Mouse (Mus musculus): ENCODE results near the gene Slc5a10. TPM values are rescaled to one million over a fixed set of nuclear protein-coding genes. Genes with fewer than 3 reads are reported as not detected.

The Slc5a10 gene
- polyA plus RNA-seq, 1 experiment from 2014 or later: 0.14 TPM

DNA sequence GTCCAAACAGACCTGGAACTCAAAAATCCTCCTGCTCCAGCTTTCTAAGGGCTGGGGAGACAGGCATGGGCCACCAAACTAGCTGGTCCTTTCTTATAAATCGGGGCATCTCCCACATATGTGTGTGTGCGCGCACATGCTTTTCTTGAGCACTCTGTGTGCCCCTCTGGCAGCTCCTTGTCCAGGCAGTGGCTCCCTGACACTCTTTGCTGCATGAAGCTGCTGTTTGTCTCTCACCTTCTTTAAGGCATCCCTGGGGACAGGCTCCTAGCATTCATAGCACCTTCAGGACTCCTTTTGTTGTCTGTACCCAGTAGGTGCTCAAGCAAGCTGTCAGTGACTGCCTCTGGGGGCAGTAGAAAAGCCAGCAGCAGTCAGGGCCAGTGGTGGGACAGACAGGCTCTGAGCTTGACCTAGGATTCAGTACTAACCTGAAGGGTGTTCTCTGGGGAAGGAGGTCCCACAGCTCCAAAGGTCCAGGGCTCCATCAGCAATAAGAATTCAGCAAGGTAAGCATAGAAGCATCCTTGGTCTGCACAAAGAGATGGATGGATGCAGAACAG, 62.2 kb downstream of the Slc5a10 start:
- Histone ChIP-seq H3K27ac (no peak overlapping the region), H3K4me2 (no peak overlapping the region)

DNA sequence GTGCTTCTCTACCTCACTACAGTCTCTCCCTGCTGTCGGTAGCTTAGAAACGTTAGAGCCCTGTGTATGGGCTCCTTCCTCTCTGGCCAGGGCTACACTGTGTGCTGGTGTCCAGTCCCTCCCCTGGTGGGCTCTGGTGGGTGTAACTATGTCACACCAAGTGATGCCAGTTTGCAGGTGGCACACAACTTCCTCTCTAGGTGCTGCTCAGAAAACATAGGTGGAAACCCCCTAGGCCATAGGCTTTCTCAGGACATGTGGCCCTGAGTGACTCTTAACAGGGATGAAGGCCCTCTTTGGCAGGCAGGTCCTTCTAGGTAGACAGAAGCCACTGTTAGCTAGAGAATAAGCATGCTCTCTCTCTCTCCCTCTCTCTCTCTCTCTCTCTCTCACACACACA, 63.2 kb downstream of the Slc5a10 start:
- H3K4me1 ChIP-seq (replicated peaks): peaks cover 9% of the 10 kb centered on the region; the same call in 1 of the 2 replicates
- no peak overlapping the region for H3K4me2 ChIP-seq
- no peak for ATAC-seq (ENCODE audit: insufficient number of reproducible peaks, insufficient read depth, low FRiP score, low TSS enrichment, low read depth)
- WGBS: 57% methylated on average over 2 of the region's 2 CpGs
- H3K36me3 ChIP-seq: no peaks in the 10 kb centered on the region
- H3K4me3 ChIP-seq (replicated peaks): no peak overlapping the region
- H3K27ac ChIP-seq: no peak overlapping the region
- no peaks in the 10 kb centered on the region for H3K9me3 ChIP-seq
- H3K9ac ChIP-seq (replicated peaks): no peak overlapping the region
- no peaks in the 10 kb centered on the region for H3K27me3 ChIP-seq

More for the DNA sequence above, 62.2 kb downstream of the Slc5a10 start:
- Histone ChIP-seq H3K36me3 (no peaks in the 10 kb centered on the region), H3K27me3 (no peaks in the 10 kb centered on the region), H3K9me3 (no peaks in the 10 kb centered on the region), H3K4me3 (replicated peaks) (no peak overlapping the region), H3K4me1 (replicated peaks) (peaks cover 9% of the 10 kb centered on the region; the same call in 1 of the 2 replicates), H3K9ac (replicated peaks) (no peak overlapping the region)
- no peak for ATAC-seq (ENCODE audit: insufficient number of reproducible peaks, insufficient read depth, low FRiP score, low TSS enrichment, low read depth)
- WGBS: 84% methylated on average over 3 of the region's 3 CpGs

DNA sequence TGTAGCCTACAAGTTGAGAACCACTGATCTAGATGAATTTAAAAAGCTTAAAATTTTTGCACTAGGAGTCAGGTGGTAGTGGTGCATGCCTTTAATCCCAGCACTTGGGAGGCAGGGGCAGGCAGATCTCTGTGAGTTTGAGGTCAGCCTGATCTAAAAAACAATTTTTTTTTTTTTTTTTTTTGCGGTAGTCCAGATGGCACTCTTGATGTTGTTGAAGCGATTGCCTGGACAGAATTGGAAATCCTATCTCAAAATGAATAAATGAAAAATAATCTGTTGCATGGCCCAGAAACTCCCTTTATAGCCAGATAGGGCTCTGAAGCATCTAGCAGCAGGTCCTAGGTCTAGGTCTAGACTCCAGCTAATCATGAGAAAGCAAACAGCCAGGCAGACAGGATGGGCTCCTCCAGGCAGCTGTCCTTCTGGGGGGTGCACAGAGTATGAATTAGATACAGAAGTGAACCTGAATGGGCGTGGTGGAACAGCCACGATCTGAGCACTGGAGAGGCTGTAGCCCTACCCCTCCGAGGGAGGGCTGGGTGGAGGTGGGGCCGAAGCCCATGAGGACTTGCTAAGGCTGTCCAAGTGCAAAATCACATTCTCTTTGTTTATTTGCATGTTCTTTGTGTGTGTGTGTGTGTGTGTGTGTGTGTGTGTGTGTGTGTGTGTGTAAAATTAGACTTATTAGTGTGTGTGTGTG, 64.3 kb downstream of the Slc5a10 start:
- H3K36me3 ChIP-seq: no peaks in the 10 kb centered on the region
- 76% methylated on average over 6 of the region's 6 CpGs for WGBS

DNA sequence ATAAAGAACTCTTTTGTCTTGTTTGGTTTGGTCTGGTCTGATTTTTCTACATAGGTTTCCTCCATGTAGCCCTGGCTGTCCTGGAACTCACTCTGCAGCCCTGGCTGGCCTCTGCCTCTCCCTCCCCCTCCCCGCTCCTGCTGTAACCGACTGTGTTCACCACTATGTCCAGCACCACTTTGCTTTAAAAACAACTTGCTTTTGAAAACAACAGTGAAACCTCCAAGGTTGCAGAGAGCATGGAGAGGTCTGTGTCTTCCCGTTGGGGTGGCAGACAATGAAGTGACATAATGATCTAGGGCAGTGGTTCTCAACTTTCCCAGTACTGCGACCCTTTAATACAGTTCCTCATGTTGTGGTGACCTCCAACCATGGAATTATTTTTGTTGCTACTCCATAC, 65.0 kb downstream of the Slc5a10 start:
- Histone ChIP-seq H3K4me3 (replicated peaks) (no peak overlapping the region), H3K9ac (replicated peaks) (no peak overlapping the region), H3K4me2 (no peak overlapping the region), H3K36me3 (no peaks in the 10 kb centered on the region), H3K4me1 (replicated peaks) (peaks cover 9% of the 10 kb centered on the region; the same call in 1 of the 2 replicates), H3K27ac (no peak overlapping the region), H3K9me3 (no peaks in the 10 kb centered on the region), H3K27me3 (no peaks in the 10 kb centered on the region)
- WGBS: 64% methylated on average over 4 of the region's 4 CpGs
- ATAC-seq (ENCODE audit: insufficient number of reproducible peaks, insufficient read depth, low FRiP score, low TSS enrichment, low read depth): no peak

More for the DNA sequence above, 64.3 kb downstream of the Slc5a10 start:
- Histone ChIP-seq H3K9ac (replicated peaks) (no peak overlapping the region), H3K4me1 (replicated peaks) (peaks cover 9% of the 10 kb centered on the region; the same call in 1 of the 2 replicates), H3K4me2 (no peak overlapping the region), H3K27me3 (no peaks in the 10 kb centered on the region), H3K4me3 (replicated peaks) (no peak overlapping the region), H3K27ac (no peak overlapping the region), H3K9me3 (no peaks in the 10 kb centered on the region)
- no peak for ATAC-seq (ENCODE audit: insufficient number of reproducible peaks, insufficient read depth, low FRiP score, low TSS enrichment, low read depth)

DNA sequence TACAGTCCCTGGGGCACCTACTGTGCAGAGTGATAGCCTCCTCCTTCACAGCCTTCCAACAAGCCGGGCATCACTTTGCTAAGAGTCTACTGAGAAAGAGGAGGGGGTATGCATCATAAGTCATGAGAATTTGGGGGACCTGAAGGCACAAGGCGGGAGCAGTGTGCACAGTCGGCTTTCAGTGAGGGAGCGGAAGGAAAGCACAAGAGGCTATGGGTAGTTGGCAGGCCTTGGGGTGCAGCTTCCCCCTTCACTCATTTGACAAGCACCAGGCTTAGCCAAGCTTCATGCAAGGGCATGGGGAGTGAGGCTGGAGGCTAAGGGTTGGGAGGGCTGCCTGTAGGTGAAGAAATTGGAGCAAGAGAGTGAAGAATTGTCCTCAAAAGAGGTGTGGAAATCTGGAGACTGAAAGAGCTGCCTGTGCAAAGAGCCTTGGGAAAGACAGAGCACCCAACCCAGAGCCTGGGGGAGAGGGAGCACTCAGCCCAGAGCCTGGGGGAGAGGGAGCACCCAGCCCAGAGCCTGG, 65.8 kb downstream of the Slc5a10 start:
- peaks cover 9% of the 10 kb centered on the region; the same call in 1 of the 2 replicates for H3K4me1 ChIP-seq (replicated peaks)
- no peak for ATAC-seq (ENCODE audit: insufficient number of reproducible peaks, insufficient read depth, low FRiP score, low TSS enrichment, low read depth)
- H3K9me3 ChIP-seq: no peaks in the 10 kb centered on the region
- H3K4me3 ChIP-seq (replicated peaks): no peak overlapping the region
- 92% methylated on average over 4 of the region's 4 CpGs for WGBS
- H3K27me3 ChIP-seq: no peaks in the 10 kb centered on the region
- no peaks in the 10 kb centered on the region for H3K36me3 ChIP-seq
- no peak overlapping the region for H3K9ac ChIP-seq (replicated peaks)
- H3K4me2 ChIP-seq: no peak overlapping the region
- H3K27ac ChIP-seq: no peak overlapping the region

DNA sequence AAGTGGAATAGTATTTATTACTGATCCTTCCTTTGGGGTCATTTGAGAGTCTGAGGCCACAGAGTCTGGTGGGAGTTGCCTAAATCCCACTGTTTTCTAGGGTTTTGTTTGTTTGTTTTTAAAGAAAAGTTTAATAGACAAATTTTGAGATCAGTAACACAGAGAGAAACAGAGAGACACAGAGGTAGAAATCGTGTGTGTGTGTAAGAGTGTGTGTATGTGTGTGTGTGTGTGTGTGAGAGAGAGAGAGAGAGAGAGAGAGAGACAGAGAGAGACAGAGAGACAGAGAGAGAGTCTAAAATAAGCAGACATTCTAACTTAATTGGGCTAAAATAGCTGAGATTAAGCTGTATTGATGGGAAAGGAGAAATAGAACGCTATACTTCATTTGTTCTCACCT, 67.1 kb downstream of the Slc5a10 start:
- H3K4me3 ChIP-seq (replicated peaks): no peak overlapping the region
- H3K9me3 ChIP-seq: no peaks in the 10 kb centered on the region
- no peak overlapping the region for H3K9ac ChIP-seq (replicated peaks)
- H3K27me3 ChIP-seq: no peaks in the 10 kb centered on the region
- ATAC-seq (ENCODE audit: insufficient number of reproducible peaks, insufficient read depth, low FRiP score, low TSS enrichment, low read depth): no peak
- H3K4me2 ChIP-seq: no peak overlapping the region
- H3K36me3 ChIP-seq: no peaks in the 10 kb centered on the region
- H3K4me1 ChIP-seq (replicated peaks): 0 out of 2 replicates have a peak, but pooled peaks cover 3% of the 10 kb centered on the region
- 68% methylated on average over 2 of the region's 2 CpGs for WGBS
- H3K27ac ChIP-seq: no peak overlapping the region

DNA sequence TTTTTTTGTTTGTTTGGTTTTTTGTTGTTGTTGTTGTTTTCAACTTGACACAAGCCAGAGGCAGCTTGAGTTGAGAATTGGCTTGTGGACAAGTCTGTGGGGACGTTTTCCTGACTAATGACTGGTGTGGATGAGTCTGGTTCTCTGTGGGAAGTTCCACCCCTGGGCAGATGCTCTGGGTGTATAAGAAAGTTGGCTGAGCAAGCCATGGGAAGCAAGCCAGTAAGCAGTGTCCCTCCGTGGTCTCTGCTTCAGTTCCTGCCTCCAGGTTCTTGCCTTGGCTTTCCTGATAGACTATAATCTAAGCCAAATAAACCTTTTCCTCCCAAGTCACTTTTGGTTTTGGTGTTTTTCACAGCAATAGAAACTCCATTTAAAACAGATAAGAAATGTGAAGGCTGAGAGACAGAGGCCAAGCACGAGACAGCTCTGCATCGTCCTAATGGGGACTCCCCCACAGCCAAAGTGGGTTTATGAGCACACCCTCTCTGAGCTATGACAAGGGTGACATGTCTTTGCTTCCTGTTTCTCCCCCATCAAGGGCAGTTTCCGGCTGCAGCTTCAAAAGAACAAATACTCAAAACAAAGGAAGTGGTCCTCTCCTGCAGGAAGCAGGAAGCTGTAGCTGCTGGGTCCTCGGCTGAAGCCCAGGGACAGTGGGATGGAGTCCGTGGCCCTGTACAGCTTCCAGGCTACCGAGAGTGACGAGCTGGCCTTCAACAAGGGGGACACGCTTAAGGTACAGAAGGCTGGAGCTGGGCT, 67.8 kb downstream of the Slc5a10 start, which contains the start of gene Grap:
TSS of gene Grap (plus strand) at position 580 of the 762 bp plus-strand sequence.
- H3K4me2 ChIP-seq: no peak within 1 kb of the TSS
- no peaks in the 10 kb centered on the region for H3K27me3 ChIP-seq
- ATAC-seq (ENCODE audit: insufficient number of reproducible peaks, insufficient read depth, low FRiP score, low TSS enrichment, low read depth): no peak
- WGBS: 63% methylated on average over 10 of the region's 10 CpGs
- H3K9ac ChIP-seq (replicated peaks): no peak within 1 kb of the TSS
- H3K27ac ChIP-seq: no peak within 1 kb of the TSS
- H3K9me3 ChIP-seq: no peaks in the 10 kb centered on the region
- no peaks in the 10 kb centered on the region for H3K4me1 ChIP-seq (replicated peaks)
- no peak within 1 kb of the TSS for H3K4me3 ChIP-seq (replicated peaks)
- H3K36me3 ChIP-seq: no peaks in the 10 kb centered on the region

DNA sequence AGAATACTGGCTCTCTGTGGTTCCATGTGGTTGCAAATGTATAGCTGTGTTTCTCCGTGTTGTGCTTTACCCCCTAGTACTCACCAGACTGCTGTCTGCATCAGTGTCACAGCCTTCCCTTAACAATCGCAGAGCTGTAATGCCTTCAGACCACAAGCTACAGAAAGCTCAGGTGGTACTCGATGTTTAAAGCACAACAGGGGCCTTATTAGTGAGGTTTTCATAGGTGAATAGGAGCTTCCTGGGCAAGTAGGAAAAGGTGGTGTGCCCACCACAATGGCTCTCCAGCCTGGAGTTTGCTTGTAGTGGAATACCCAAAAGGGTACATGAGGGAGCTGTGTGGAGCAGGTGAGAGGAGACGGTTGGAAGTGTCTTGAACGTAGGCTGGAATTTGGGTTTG, 68.4 kb downstream of the Slc5a10 start:
- H3K9ac ChIP-seq (replicated peaks): no peak overlapping the region
- H3K27ac ChIP-seq: no peak overlapping the region
- no peak overlapping the region for H3K4me3 ChIP-seq (replicated peaks)
- H3K4me2 ChIP-seq: no peak overlapping the region
- no peaks in the 10 kb centered on the region for H3K4me1 ChIP-seq (replicated peaks)
- H3K36me3 ChIP-seq: no peaks in the 10 kb centered on the region
- no peak for ATAC-seq (ENCODE audit: insufficient number of reproducible peaks, insufficient read depth, low FRiP score, low TSS enrichment, low read depth)
- 89% methylated on average over 5 of the region's 5 CpGs for WGBS
- H3K9me3 ChIP-seq: no peaks in the 10 kb centered on the region
- H3K27me3 ChIP-seq: no peaks in the 10 kb centered on the region

DNA sequence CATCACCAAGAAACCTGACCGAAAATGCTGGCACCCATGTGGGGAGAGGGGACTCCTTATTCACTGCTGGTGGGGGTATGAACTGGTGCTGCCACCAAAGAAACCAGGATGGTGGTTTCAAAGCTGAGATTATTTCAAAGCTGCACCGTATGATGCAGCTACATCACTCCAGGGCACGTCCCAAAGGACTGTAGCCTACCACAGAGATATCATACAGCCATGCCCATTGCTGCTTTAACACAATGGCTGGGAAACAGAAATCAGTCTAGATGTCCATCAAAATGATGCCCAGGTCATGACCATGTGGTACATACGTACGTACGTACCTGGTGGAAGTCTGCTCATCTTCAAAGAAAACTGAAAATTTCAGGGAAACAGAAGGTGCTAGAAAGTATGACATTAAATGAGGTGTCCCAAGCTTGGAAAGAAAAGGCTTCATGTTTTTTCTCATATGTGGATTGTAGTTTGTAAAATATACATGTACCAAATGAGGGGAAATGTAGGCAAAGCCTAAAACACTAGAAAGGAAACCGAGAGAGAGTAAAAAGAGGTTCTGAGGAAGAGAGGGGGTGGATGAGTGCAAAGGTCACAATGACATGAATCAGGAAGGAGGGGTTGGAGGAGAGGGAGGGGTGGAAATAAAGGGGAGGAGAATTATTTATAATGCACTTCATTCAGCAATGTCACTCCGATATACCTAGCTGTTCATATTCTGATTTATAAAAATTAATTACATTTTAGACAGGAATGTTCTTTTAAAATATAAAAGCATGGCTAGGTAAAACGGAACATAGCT, 70.0 kb downstream of the Slc5a10 start:
- H3K4me1 ChIP-seq (replicated peaks): no peaks in the 10 kb centered on the region
- no peak overlapping the region for H3K4me3 ChIP-seq (replicated peaks)
- no peak overlapping the region for H3K27ac ChIP-seq
- H3K27me3 ChIP-seq: no peaks in the 10 kb centered on the region
- H3K9ac ChIP-seq (replicated peaks): no peak overlapping the region
- no peak for ATAC-seq (ENCODE audit: insufficient number of reproducible peaks, insufficient read depth, low FRiP score, low TSS enrichment, low read depth)
- no peak overlapping the region for H3K4me2 ChIP-seq
- 82% methylated on average over 9 of the region's 9 CpGs for WGBS
- H3K9me3 ChIP-seq: no peaks in the 10 kb centered on the region
- H3K36me3 ChIP-seq: no peaks in the 10 kb centered on the region

DNA sequence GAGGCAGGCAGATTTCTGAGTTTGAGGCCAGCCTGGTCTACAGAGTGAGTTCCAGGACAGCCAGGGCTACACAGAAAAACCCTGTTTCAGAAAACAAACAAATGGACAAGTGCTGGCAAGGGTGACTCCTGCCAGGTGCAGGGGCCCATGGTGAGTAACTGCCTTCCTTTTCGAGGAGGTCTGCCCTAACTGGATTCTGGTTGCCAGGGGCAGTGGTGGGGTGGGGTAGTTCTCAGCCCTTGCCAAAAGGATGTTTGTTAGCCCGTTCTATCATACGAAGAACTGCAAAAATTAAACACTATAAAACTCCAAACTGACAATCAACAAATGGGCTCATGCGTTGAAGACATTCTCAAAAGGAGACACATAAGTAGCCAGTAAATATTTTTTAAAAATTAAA, 71.0 kb downstream of the Slc5a10 start:
- Histone ChIP-seq H3K9ac (replicated peaks) (no peak overlapping the region), H3K4me3 (replicated peaks) (no peak overlapping the region), H3K4me2 (no peak overlapping the region), H3K27me3 (no peaks in the 10 kb centered on the region), H3K27ac (no peak overlapping the region), H3K9me3 (no peaks in the 10 kb centered on the region), H3K4me1 (replicated peaks) (no peaks in the 10 kb centered on the region), H3K36me3 (no peaks in the 10 kb centered on the region)
- no peak for ATAC-seq (ENCODE audit: insufficient number of reproducible peaks, insufficient read depth, low FRiP score, low TSS enrichment, low read depth)
- WGBS: 92% methylated on average over 4 of the region's 4 CpGs

Measured in limb, embryonic 12.5 days (tissue).